Mouse (Mus musculus): ENCODE results near the gene Mreg.
"Not testable (repeated sequence)": the region's sequence is repeated elsewhere in the genome, so short reads cannot be mapped to it uniquely, and the experiment has no call there.

GRCm38 (mm10) chr1:72232592-72232991 is 20.5 kb upstream of the Mreg start:
- not testable (repeated sequence) for TF ChIP-seq CTCF, EP300 (IDR thresholded peaks at IDR 0.05; ENCODE audit: low read depth)
